Mouse (Mus musculus) myocyte (in vitro differentiated cells): ENCODE measurements around the gene Garnl3.

Experiments
- CEBPB ChIP-seq: IDR thresholded peaks from 2 replicates; pipeline ENCODE4 v1.6.1; 2011; ENCODE audit warnings: mild to moderate bottlenecking, moderate library complexity; ENCODE audit not compliant: poor library complexity, insufficient read depth, severe bottlenecking
- E2F4 ChIP-seq: IDR thresholded peaks from one replicate; pipeline ENCODE4 v1.6.1; 2011; ENCODE audit warnings: mild to moderate bottlenecking, control low read depth, moderate library complexity; ENCODE audit not compliant: insufficient read depth
- POLR2A ChIP-seq: IDR thresholded peaks from one replicate; pipeline ENCODE4 v1.6.1; 2011; ENCODE audit warnings: low read depth, mild to moderate bottlenecking, control low read depth, moderate library complexity; ENCODE audit not compliant: insufficient read length

- TF ChIP-seq POLR2A (no peak), CEBPB (no peak), E2F4 (no peak)
Observed at GRCm38 (mm10) chr2:33089356-33090032, 42.0 kb downstream of the Garnl3 start.
